ENCODE assay signal across 8 mouse cellular contexts in the genomic region with DNA sequence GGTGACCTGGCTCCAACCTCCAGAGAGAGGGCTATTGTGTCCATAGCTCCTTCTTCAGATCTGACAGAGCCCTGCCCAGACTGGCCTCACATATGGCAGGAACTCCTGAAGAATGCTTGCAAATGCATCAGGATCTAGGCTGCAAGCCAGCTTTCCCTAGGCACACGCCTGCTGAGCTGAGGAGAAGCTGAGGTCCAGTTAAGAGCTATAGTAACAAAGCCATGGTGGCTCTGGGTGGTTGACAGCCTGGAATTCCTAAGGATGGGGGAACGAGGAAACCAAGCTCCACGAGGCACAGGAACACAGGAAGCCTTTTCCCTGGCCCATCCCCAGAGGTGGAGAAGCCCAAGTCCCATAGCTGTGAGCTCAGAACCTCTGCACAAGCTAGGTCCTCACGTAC. TPM values are rescaled to one million over a fixed set of nuclear protein-coding genes. Genes with fewer than 3 reads are reported as not detected.
DNase-seq lines count a peak whose midpoint lies in the region; ATAC-seq and TF ChIP-seq lines count a peak whose summit lies in the region.

No protein-coding gene starts in this region.

- ATAC-seq in midbrain, embryonic 13.5 days = no peak
- ATAC-seq in midbrain, embryonic 11.5 days (ENCODE audit: low FRiP score) = no peak
- ATAC-seq in embryonic facial prominence, embryonic 15.5 days (ENCODE audit: insufficient number of reproducible peaks, low FRiP score, low TSS enrichment, low read depth) = peak; percentile 68
- ATAC-seq in stomach, embryonic 16.5 days (ENCODE audit: insufficient read depth, low FRiP score) = peak; percentile 71
- no peak for ATAC-seq in midbrain, postnatal 0 days (ENCODE audit: low FRiP score)

- 0 out of 2 replicates have a peak overlapping the region, but pooled peaks have one; percentile 28 for H3K9ac ChIP-seq in midbrain, embryonic 13.5 days (replicated peaks)
- no peak overlapping the region for H3K9ac ChIP-seq in midbrain, embryonic 11.5 days (ENCODE audit: low read length)
- no peak overlapping the region for H3K9ac ChIP-seq in embryonic facial prominence, embryonic 15.5 days
- H3K9ac ChIP-seq in stomach, embryonic 16.5 days (ENCODE audit: low read length) = peak overlapping the region; percentile 37; the same call in 1 of the 2 replicates
- no peak overlapping the region for H3K9ac ChIP-seq in midbrain, postnatal 0 days (replicated peaks; ENCODE audit: low read length, poor library complexity, severe bottlenecking)

- H3K9me3 ChIP-seq in midbrain, embryonic 13.5 days = no peaks in the 10 kb centered on the region
- no peaks in the 10 kb centered on the region for H3K9me3 ChIP-seq in midbrain, embryonic 11.5 days (ENCODE audit: control insufficient read depth, low read length)
- no peaks in the 10 kb centered on the region for H3K9me3 ChIP-seq in embryonic facial prominence, embryonic 15.5 days (replicated peaks)
- H3K9me3 ChIP-seq in stomach, embryonic 16.5 days (replicated peaks; ENCODE audit: control insufficient read depth, low read length) = no peaks in the 10 kb centered on the region
- H3K9me3 ChIP-seq in midbrain, postnatal 0 days (ENCODE audit: low read length) = no peaks in the 10 kb centered on the region

- H3K36me3 ChIP-seq in midbrain, embryonic 13.5 days = peaks cover 32% of the 10 kb centered on the region
- H3K36me3 ChIP-seq in midbrain, embryonic 11.5 days (ENCODE audit: control insufficient read depth, insufficient read depth, low read length) = no peaks in the 10 kb centered on the region
- peaks cover 15% of the 10 kb centered on the region; the same call in 1 of the 2 replicates for H3K36me3 ChIP-seq in embryonic facial prominence, embryonic 15.5 days
- no peaks in the 10 kb centered on the region for H3K36me3 ChIP-seq in stomach, embryonic 16.5 days (ENCODE audit: control insufficient read depth, insufficient read depth, low read length)
- peaks cover 7% of the 10 kb centered on the region; the same call in 1 of the 2 replicates for H3K36me3 ChIP-seq in midbrain, postnatal 0 days (ENCODE audit: insufficient read depth, low read length)

- no peak overlapping the region for H3K4me3 ChIP-seq in midbrain, embryonic 13.5 days (replicated peaks)
- H3K4me3 ChIP-seq in midbrain, embryonic 11.5 days (ENCODE audit: low read depth, low read length) = no peak overlapping the region
- no peak overlapping the region for H3K4me3 ChIP-seq in embryonic facial prominence, embryonic 15.5 days (replicated peaks)
- H3K4me3 ChIP-seq in stomach, embryonic 16.5 days (replicated peaks; ENCODE audit: low read length) = no peak overlapping the region
- H3K4me3 ChIP-seq in midbrain, postnatal 0 days (ENCODE audit: low read depth, low read length) = no peak overlapping the region

- no peaks in the 10 kb centered on the region for H3K27me3 ChIP-seq in midbrain, embryonic 13.5 days
- H3K27me3 ChIP-seq in midbrain, embryonic 11.5 days (ENCODE audit: control insufficient read depth, insufficient read depth, low read length) = no peaks in the 10 kb centered on the region
- H3K27me3 ChIP-seq in embryonic facial prominence, embryonic 15.5 days = no peaks in the 10 kb centered on the region
- no peaks in the 10 kb centered on the region for H3K27me3 ChIP-seq in stomach, embryonic 16.5 days (ENCODE audit: control insufficient read depth, insufficient read depth, low read length)
- H3K27me3 ChIP-seq in midbrain, postnatal 0 days (ENCODE audit: insufficient read depth, low read length) = no peaks in the 10 kb centered on the region

- H3K4me1 ChIP-seq in midbrain, embryonic 13.5 days (replicated peaks) = peaks cover 38% of the 10 kb centered on the region
- peaks cover 4% of the 10 kb centered on the region for H3K4me1 ChIP-seq in midbrain, embryonic 11.5 days (ENCODE audit: control insufficient read depth, insufficient read depth, low read length)
- peaks cover 53% of the 10 kb centered on the region for H3K4me1 ChIP-seq in embryonic facial prominence, embryonic 15.5 days
- peaks cover 37% of the 10 kb centered on the region for H3K4me1 ChIP-seq in stomach, embryonic 16.5 days (ENCODE audit: control insufficient read depth, insufficient read depth, low read length)
- H3K4me1 ChIP-seq in midbrain, postnatal 0 days (ENCODE audit: insufficient read depth, low read length) = no peaks in the 10 kb centered on the region

- no peak overlapping the region for H3K4me2 ChIP-seq in midbrain, embryonic 13.5 days (replicated peaks)
- H3K4me2 ChIP-seq in midbrain, embryonic 11.5 days = no peak overlapping the region
- no peak overlapping the region for H3K4me2 ChIP-seq in embryonic facial prominence, embryonic 15.5 days (replicated peaks)
- no peak overlapping the region for H3K4me2 ChIP-seq in stomach, embryonic 16.5 days (ENCODE audit: low read depth, low read length)
- H3K4me2 ChIP-seq in midbrain, postnatal 0 days (ENCODE audit: low read depth, low read length, poor library complexity, severe bottlenecking) = no peak overlapping the region

- no peak for DNase-seq in midbrain, embryonic 11.5 days (ENCODE audit: low spot score, missing footprints)
- DNase-seq in kidney, postnatal 36 days = peak; percentile 9 to 35
- DNase-seq in left cerebral cortex, postnatal 36 days (ENCODE audit: low spot score in 2 of 2) = no peak
- no peak for DNase-seq in midbrain, postnatal 0 days (ENCODE audit: low spot score)
- no peak for DNase-seq in left cerebral cortex, adult 9 months (ENCODE audit: low spot score in 2 of 2)

- intact Hi-C loops in left cerebral cortex, postnatal 36 days (cut with DNase I) = no loop called here

- no peak overlapping the region for H3K27ac ChIP-seq in midbrain, embryonic 13.5 days
- H3K27ac ChIP-seq in midbrain, embryonic 11.5 days (ENCODE audit: low read depth, low read length) = no peak overlapping the region
- H3K27ac ChIP-seq in embryonic facial prominence, embryonic 15.5 days (replicated peaks) = peak overlapping the region; percentile 78
- peak overlapping the region; percentile 81 for H3K27ac ChIP-seq in stomach, embryonic 16.5 days (ENCODE audit: low read length)
- no peak overlapping the region for H3K27ac ChIP-seq in midbrain, postnatal 0 days (ENCODE audit: low read depth, low read length)

- TF ChIP-seq CTCF in midbrain, postnatal 0 days (IDR thresholded peaks at IDR 0.05) = no peak

- 38% methylated on average over 4 of the region's 4 CpGs for WGBS in midbrain, embryonic 13.5 days
- 40% methylated on average over 4 of the region's 4 CpGs for WGBS in midbrain, embryonic 11.5 days
- WGBS in embryonic facial prominence, embryonic 15.5 days = 22% methylated on average over 4 of the region's 4 CpGs
- WGBS in stomach, embryonic 16.5 days = 20% methylated on average over 4 of the region's 4 CpGs
- 44% methylated on average over 4 of the region's 4 CpGs for WGBS in midbrain, postnatal 0 days

RNA-seq across cellular contexts. Expression of gene 2310022B05Rik, which starts 10.6 kb away (rescaled TPM):
- polyA plus RNA-seq in midbrain, embryonic 13.5 days (2015; fragmentation: Nextera tagmentation; extraction: Ambion mirVana) = 15.7 and 18.1 TPM in 2 replicates
- 17.4 and 21.2 TPM in 2 replicates for polyA plus RNA-seq in midbrain, embryonic 11.5 days (2014; fragmentation: Nextera tagmentation; extraction: Ambion mirVana)
- polyA plus RNA-seq in embryonic facial prominence, embryonic 15.5 days (2015; fragmentation: Nextera tagmentation; extraction: Ambion mirVana) = 37.3 and 38.6 TPM in 2 replicates
- 23.3 and 23.5 TPM in 2 replicates for polyA plus RNA-seq in stomach, embryonic 16.5 days (2015; fragmentation: Nextera tagmentation; extraction: Ambion mirVana)
- 10 to 100 TPM; 52.3 to 58.1 TPM for total RNA-seq in left cerebral cortex, postnatal 36 days (2021)
- 87.6 and 88.0 TPM in 2 replicates for total RNA-seq in midbrain, postnatal 0 days (2014; rRNA removed)
- polyA plus RNA-seq in midbrain, postnatal 0 days (2015; fragmentation: Nextera tagmentation; extraction: Ambion mirVana) = 30.1 and 31.4 TPM in 2 replicates

Comparison
In these comparisons a context has a peak if more than half of its experiments do, and no peak if none do; other contexts are left out.
1. H3K9ac ChIP-seq: peak in midbrain, embryonic 13.5 days (single experiment) and stomach, embryonic 16.5 days (single experiment); none in midbrain, embryonic 11.5 days (single experiment), embryonic facial prominence, embryonic 15.5 days (single experiment) and midbrain, postnatal 0 days (single experiment).
2. ATAC-seq: peak in embryonic facial prominence, embryonic 15.5 days (single experiment) and stomach, embryonic 16.5 days (single experiment); none in midbrain, embryonic 13.5 days (single experiment), midbrain, embryonic 11.5 days (single experiment) and midbrain, postnatal 0 days (single experiment).
3. H3K27ac ChIP-seq: peak in embryonic facial prominence, embryonic 15.5 days (single experiment) and stomach, embryonic 16.5 days (single experiment); none in midbrain, embryonic 13.5 days (single experiment), midbrain, embryonic 11.5 days (single experiment) and midbrain, postnatal 0 days (single experiment).
4. DNase-seq: peak in kidney, postnatal 36 days (2 of 2); none in midbrain, embryonic 11.5 days (single experiment), left cerebral cortex, postnatal 36 days (0 of 2), midbrain, postnatal 0 days (single experiment) and left cerebral cortex, adult 9 months (0 of 2).